Mouse (Mus musculus): ENCODE results near the gene Siglece. TPM values are rescaled to one million over a fixed set of nuclear protein-coding genes. Genes with fewer than 3 reads are reported as not detected.
A peak's percentile ranks its signal among the peaks of the same experiment; 100 is the strongest.
"Not testable (repeated sequence)": the region's sequence is repeated elsewhere in the genome, so short reads cannot be mapped to it uniquely, and the experiment has no call there.

The Siglece gene
- 1 to 10 TPM; 2.1 to 2.2 TPM for total RNA-seq (2021)
- long read RNA-seq, experiment 1, partial matches to known transcripts = 0 of 2 reads
- long read RNA-seq, experiment 1, other reads (novel, unspliced or antisense) = 1 of 2 reads
- long read RNA-seq, experiment 2, partial matches to known transcripts = 0 of 1 reads
- long read RNA-seq, experiment 2, other reads (novel, unspliced or antisense) = 0 of 1 reads

DNA sequence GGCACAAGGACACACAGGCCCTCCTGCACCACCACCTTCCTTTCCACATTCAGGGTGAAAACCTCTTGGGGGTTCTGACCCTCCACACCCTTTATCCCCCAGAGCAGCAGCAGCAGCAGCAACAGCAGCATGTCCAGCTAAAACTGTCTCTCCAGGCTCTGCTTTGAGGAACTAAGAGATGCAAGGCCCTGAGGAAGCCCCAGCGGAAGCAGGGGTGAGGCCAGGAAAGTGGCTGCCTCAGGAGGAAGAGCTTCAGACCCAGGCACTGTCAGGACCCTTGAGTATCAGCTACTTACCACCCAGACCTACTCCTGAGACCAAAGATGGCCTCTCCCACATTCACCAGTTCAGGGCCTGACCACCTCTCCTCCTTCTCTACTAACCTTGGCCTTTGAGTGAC is at the start of gene Siglece:
Gene Siglece (minus strand): TSS at position 160 of the 400 bp plus-strand sequence.
- no peak for DNase-seq (ENCODE audit: low spot score in 2 of 2)

DNA sequence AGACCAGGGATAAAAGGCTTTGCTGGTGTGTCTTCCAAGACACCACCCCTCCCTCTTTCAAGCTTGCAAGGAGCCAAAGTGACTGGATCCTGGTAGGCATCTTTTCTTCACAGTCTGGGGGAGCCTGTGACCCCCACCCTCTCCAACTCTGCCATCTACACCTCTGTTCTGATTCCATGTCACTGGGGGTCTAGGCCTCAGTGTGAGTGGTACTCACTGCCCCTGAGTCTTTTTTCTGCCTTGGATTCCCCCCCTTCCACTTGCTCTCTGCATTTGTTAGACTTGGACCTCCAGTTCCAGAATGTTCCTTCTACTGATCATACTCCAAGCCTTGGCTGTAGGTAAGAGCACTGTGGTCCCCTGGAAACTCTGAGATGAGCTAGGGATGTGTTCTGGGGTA is 30.2 kb upstream of the Siglece start, which contains the start of gene Klk14:
Gene Klk14 (plus strand): TSS at position 301 of the 400 bp plus-strand sequence.
- no peak for DNase-seq (ENCODE audit: low spot score in 2 of 2)

DNA sequence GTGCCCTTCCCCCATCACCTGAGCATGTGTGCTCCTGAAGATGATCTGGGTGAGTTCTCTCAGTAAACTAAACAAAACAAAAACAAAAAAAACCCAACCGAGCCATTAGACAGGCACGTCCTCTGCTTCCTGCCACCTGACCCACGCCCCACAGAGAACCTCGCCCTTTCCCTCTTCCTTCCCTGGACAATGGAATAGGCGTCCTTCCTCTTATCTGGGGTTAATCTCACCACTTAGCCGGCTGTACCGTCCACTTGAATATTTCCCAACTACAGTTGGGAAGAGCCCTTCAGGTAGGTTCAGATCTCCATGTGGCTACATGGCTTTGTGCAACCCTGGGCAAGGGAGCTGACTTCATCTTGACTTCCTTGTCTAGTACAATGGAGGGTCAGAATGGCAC is 25.1 kb upstream of the Siglece start:
- DNase-seq (ENCODE audit: low spot score in 2 of 2) = no peak

DNA sequence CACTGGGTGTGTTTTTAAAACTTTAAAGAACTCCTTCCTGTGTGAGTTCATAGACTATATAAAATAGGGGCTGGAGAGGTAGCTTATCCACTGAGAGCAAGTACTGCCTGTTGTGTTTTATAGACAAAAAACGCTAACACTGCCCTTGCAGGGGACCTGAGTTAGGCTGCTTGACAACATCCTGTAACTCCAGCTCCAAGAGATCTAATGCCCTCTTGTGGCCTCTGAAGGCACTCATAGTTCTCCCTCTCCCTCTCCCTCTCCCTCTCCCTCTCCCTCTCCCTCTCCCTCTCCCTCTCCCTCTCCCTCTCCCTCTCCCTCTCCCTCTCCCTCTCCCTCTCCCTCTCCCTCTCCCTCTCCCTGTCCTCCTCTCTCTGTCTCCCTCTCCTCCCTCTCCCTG is 22.6 kb upstream of the Siglece start:
- not testable (repeated sequence) for DNase-seq (ENCODE audit: low spot score in 2 of 2)

DNA sequence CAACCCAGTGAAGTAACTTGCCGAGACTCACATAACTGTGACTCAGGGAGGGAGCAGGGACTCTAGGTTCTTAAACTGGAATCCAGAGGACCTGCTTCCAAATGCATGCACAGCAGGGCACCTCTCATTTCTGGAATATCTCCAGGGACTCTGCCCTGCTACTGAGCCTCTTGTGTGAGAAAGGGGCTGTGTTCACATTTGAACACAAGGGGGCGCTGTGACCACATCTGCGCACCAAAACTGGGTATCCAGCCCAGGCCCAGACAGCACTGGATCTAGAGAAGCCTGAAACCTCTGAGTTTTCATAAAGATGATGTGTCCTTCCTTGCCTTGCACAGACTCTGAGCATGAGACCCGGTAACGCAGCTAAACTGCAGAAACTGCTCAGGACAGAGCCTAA is 21.0 kb upstream of the Siglece start:
- peak in 1 of 2 experiments; percentile 38 for DNase-seq (ENCODE audit: low spot score in 2 of 2)

DNA sequence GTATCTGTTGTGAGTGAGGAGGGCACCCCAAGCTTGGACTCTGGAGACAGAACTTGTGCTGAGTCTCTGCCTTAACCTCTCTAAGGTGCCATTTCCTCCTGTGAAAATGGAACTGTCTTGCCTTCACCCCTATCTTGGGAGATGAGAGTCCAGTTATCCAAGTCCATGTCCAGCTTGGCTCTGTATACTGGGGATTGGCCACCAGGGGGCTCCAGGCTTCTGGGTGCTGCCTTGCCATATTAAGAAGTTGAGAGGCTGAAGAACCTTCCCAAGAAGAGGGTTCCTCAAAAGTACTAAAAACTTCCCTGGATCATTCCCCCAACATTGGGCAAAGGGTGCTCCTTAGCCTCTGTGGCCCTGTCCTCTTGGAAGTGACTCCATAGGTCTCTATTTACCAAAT is 18.6 kb upstream of the Siglece start:
- DNase-seq (ENCODE audit: low spot score in 2 of 2) = no peak

DNA sequence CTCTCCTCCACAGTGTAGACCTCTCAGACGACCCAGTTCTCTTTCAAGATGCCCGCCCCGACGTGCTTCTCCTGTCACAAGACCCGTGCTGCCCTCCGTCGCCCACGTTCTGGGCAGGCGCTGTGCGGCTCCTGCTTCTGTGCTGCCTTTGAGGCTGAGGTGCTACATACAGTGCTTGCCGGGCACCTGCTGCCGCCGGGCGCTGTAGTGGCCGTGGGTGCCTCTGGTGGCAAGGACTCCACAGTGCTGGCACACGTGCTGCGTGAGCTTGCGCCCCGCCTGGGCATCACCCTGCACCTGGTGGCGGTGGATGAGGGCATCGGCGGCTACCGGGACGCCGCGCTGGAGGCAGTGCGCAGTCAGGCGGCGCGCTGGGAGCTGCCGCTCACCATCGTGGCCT is 15.1 kb upstream of the Siglece start:
- no peak for DNase-seq (ENCODE audit: low spot score in 2 of 2)

DNA sequence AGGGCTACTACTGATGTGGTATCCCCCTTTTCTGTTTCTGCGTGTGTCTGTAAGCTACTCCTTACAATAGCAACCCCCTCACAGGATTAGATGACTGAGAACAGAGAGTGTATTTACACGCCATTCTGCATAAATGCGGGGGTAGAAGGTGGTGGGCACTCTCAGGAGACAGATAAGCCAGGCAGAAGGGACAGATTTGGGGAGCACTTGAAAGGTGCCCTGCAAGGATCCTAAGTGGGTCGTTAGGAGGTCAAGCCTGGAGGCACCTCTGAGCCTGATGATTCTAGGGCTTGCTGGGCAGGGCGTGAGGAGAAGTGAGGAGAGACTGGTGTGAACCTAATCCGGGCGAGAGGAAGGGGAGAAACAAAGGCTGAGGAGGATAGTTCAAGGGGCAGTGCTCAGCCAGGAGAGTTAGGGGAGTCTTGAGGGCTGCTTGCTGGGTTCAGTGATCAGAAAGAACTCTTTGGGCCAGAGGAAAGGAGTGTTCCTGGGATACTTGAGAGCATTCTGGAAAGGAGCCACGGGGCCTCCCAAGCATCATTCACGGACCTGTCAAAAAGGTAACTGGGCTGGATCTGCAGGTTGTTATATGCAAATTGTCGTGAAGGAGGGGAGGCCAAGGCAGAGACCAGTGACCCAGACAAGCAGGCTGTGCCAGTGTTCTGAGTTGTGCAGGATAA is 12.8 kb upstream of the Siglece start:
- DNase-seq (ENCODE audit: low spot score in 2 of 2) = no peak

DNA sequence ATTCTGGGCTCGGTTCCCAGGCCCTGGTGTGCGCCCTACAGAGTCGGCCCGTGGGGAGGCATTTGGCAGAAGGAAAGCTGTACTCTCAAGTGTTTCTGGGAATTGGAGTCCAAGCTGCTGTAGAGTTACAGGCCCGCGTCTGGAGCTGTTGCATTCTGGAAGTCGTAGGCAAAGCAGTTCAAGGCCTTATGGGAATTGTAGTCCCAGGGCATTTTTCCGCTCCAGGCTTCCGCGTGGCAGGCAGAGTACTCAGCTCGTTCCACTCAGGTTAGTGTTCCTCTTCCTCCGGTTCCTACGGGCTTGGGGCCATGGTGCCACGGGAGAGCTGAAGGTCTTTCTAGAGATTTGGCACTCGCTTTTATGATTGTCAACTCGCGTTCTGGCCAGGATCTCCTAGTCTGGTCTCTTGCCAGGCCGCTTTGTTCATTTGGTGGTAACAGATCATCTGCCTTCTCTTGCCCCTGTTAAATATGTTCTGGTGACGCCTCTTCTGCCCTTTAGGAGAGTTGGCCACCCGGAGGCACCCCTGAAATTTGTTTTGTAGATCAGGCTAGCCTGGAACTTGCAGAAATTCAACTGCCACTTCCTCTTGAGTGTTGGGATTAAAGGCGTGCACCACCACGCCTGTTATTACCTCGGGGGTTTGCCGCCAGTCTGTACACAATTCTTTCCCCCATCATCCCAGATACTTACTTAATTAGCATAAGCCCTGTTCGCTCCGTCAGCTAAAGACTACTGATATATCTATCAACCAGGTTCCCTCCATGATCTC is 12.0 kb upstream of the Siglece start, which contains the start of gene Ctu1:
Gene Ctu1 (plus strand): TSS at position 208 of the 772 bp plus-strand sequence.
- peak; percentile 33 to 77 for DNase-seq (ENCODE audit: low spot score in 2 of 2)

DNA sequence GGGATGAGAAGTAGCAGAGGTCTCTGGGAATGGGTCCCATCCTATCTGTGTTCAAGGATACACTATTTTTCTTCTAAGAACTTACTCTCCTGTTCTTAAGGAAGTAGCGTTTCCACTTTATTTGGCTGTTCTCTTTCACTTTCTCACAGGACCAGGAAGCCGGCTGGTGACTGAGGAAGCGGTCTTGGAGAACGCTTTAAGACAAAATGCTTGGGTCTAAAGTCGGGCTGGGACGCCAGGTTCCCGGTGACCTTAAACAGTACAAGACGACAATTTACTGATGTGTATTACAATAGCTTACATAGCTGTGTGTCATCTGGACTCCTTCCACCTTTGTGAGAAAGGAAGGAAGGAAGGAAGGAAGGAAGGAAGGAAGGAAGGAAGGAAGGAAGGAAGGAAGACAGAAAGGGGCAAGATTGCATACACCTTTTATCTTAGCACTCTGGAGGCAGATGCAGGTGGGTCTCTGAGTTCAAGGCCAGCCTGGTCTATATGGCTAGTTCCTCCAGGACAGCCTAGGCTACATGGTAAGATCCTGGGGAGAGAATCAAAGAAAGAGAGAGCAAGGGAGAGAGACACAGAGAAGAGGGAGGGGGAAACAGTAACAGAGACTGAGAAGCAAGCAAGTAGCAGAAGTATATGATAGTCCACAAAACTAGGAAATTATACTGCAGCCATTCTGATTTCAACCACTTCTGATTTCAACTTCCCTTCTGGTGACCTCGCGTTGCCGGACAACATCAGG is 11.3 kb upstream of the Siglece start:
- no peak for DNase-seq (ENCODE audit: low spot score in 2 of 2)

DNA sequence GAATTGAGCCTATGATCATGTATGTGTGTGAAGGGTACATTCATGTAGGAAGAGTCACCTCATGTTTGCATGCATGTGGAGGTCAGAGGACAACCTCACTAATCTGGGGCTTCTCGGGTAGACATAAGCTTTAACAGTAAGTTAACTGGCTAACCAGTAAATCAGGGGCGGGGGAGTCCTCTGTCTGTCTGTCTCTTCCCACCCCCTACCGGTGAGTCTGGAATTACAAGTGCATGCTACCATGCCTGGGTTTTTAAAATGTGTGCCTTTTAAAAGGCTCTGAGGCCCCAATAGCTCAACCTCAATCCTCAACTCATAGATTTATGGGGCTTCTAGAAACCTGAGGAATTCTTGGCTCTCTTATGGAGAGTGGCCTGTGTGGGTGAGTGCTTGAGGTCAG is 8.6 kb upstream of the Siglece start:
- no peak for DNase-seq (ENCODE audit: low spot score in 2 of 2)

DNA sequence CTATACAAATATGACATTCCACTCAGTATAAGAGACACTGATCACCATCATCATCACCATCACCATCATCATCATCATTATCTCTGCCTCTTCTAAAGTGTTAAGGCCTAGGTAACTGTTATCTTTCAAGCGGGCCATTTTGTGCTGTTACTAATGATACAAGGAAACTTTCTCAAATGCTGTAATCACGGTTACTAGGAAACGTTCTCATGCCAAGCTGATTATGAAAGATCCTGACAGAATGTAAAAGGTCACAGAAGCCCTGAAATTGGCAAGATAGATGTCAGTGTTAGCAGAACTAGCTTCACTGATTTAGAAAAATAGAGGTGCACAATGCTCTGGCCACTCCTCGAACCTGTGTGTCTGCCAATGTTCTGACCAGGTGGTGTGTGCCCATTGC is 7.3 kb upstream of the Siglece start:
- DNase-seq (ENCODE audit: low spot score in 2 of 2) = not testable (repeated sequence)

DNA sequence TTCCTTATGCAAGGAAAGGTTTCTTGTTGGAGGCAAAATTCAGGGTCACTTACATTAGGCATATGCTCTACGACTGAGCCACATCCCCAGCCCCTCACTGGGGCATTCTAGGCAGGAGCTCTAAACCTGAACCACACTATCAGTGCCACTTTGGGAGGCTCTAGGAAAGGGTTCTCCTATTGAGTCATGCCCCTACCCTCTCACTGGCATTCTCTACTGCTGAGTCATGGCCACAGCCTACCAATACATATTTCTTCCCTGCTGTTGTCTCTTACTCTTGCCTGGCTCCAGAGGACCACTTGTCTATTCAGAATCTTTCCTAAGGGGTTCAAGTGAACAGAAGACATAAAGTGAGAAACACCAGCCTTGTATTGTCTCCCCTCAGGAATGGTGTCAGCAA is 2.8 kb upstream of the Siglece start:
- DNase-seq (ENCODE audit: low spot score in 2 of 2) = no peak

DNA sequence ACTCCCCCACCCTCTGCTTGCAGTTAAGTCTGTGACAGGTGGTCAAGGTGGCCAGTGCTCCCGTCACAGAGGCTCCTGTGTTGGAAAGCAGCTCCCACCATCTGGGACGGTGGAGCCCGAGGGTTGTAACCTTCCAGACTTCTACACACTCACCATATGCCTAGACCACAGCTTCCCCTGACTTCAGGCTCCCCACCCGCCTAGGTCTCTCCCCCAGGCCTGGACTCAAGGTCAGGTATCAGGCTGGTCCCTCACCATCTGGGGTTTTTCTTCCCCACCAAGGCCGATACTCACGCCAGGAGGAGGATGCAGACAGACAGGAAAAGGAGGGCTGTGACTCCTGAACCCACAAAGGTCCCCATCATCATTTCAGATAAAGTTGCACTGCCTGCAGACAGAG is 3.7 kb downstream of the Siglece start:
- DNase-seq (ENCODE audit: low spot score in 2 of 2) = no peak

DNA sequence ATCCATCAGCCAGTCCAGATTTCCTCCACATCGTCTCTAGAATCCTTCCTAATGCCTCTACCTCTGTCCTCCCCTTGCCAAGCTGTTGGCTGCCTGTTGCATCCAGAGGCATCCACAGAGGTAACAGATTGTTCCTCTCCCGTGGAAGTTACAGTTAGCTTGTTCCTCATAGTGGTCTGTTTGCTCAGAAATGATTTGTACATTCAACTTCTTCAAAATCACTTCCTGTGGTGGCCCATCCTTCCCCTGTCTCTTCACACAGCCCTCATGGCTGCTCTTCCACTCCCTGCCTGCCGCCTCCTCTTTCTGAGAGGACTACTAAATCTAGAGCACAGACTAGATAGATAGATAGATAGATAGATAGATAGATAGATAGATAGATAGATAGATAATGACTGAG is 5.4 kb downstream of the Siglece start:
- no peak for DNase-seq (ENCODE audit: low spot score in 2 of 2)

DNA sequence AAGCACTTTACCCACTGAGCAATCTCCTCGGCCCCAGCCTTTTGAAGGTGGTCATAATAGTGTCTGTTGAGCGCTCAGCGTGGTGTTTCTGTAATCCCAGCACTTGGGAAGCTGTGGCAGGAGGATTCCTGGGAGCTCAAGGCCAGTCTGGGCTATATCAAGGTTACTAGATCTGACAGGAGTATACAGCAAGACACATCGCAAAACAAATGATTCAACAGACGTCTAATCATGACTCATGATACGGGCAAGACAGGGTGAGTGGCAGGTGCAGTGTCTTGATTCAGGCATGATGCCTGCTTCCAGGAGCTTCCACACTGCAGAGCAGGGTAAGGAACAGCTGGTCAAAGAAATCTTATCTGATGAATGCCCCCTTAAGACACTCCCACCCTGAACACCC is 7.3 kb downstream of the Siglece start:
- no peak for DNase-seq (ENCODE audit: low spot score in 2 of 2)

DNA sequence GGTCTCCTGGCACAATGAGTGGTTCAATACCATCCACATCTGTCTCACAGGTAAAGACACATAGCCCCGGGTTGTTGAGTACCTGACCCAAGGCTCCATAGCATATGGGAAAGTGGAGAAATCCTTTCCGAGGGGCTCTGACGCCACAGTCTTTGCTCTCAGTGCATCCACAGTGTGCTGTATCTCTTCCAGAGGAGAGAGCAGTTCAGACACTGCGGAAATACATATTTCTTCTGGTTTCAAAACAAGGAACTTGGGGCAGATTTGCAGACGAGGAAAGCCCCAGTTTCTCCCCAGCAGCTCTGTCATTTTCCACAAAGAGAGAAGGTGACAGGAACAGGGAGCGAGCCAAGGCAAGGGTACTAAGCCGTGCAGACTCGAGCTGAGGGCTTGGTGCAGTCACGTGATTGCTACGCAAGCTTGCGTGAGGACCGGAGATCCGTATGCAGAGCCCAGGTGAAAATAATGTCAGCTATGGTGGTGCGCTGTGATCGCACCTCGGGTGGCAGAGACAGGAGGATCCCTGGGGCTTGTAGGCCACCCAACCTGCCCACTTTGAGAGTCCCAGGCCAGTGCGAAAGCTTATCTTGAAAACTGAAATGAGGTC is 16.8 kb downstream of the Siglece start:
- DNase-seq (ENCODE audit: low spot score in 2 of 2) = no peak

DNA sequence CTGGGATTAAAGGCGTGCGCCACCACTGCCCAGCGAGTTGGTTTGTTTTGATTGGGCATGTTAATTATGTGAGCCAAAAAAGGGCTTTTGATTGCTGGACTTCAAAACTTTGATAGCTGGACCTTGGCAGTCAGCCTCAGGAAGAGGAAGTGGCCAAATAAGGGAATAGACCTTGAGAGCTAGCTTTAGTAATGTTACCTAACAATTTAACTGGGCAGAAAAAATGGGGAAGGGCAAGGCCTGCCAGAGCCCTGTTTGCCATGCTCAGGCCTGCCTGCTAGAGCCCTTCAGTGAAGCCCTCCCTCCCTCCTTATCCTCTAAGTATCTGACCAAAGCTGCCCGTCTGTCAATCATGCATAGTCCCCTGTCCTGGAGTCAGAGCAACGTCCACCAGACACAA is 17.4 kb downstream of the Siglece start:
- DNase-seq (ENCODE audit: low spot score in 2 of 2) = no peak

DNA sequence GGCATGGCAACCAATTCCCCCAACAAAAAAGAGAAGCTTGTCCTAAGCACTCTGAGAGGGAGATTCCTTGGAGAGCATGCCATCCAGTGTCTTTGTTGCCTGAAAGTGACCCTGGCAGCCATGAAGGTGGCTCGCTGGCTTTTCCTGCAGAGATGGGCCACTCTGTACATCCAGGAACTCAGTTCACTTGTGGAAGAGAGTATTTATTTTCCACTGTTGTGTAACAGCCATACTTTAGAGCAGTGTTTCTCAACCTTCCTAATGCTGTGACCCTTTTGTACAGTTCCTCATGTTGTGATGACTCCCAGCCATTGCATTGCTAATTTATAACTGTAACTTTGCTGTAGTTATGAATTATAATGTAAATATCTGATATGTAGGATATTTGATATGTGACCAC is 22.8 kb downstream of the Siglece start:
- no peak for DNase-seq (ENCODE audit: low spot score in 2 of 2)

DNA sequence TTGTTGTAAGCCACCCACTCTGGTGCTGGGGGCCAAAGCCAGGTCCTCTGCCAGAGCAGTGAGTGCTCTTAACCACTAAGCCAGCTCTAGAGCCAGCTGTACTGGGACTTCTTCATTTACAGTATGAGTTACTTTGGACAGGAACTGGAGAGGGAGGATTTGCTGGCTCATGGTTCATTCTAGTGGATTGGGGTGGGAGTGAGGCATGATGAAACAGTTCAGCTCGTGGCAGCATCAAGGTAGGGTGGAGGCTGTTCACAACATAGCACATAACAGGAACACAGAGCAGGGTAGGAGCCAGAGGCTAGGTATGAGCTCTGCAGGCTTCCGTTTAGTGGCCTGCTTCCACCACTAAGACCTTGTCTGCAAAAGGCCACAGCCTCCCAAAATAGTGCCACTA is 23.8 kb downstream of the Siglece start:
- no peak for DNase-seq (ENCODE audit: low spot score in 2 of 2)

DNA sequence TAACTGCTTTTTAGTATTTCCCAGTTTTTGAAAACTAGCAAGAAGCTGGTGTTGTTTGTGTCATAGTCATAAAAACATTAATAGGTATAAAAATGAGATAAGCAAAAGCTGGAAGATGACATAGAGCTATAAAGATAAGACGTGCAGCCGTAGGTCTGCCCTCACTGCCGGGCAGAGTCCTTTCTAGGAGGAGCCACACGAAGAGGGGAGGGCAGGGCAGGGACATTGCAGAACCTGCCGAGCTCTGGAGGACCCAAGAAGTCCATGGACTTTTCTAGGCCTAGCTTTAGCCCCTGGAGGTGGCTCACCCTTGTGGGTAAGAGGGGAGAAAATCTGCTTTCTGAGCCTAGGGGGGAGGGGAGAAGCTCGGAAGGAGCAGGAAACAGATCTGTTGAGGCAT is 25.5 kb downstream of the Siglece start, which contains the start of gene Ceacam18:
Gene Ceacam18 (plus strand): TSS at position 208 of the 400 bp plus-strand sequence.
- DNase-seq (ENCODE audit: low spot score in 2 of 2) = no peak
